Mouse (Mus musculus): ENCODE data around the gene Hand1.
A peak's percentile ranks its signal among the peaks of the same experiment; 100 is the strongest.
"Not testable (repeated sequence)": the region's sequence is repeated elsewhere in the genome, so short reads cannot be mapped to it uniquely, and the experiment has no call there.

Hand1 gene

GRCm38 (mm10) chr11:57832552-57833201 lies at the start of gene Hand1:
Gene Hand1 (minus strand): TSS chr11:57832818.
- no peak for DNase-seq (ENCODE audit: low spot score)

- DNase-seq (ENCODE audit: low spot score): no peak
Observed at GRCm38 (mm10) chr11:57876157-57876556, 43.5 kb upstream of the Hand1 start.

- no peak for DNase-seq (ENCODE audit: low spot score)
Observed at GRCm38 (mm10) chr11:57873014-57873413, 40.4 kb upstream of the Hand1 start.

GRCm38 (mm10) chr11:57868753-57869460 lies 36.3 kb upstream of the Hand1 start:
- DNase-seq (ENCODE audit: low spot score): peak; percentile 11

GRCm38 (mm10) chr11:57866466-57866865 lies 33.8 kb upstream of the Hand1 start:
- DNase-seq (ENCODE audit: low spot score): no peak

- no peak for DNase-seq (ENCODE audit: low spot score)
Observed at GRCm38 (mm10) chr11:57864577-57864976, 32.0 kb upstream of the Hand1 start.

- no peak for DNase-seq (ENCODE audit: low spot score)
Observed at GRCm38 (mm10) chr11:57862088-57862487, 29.5 kb upstream of the Hand1 start.

- no peak for DNase-seq (ENCODE audit: low spot score)
Observed at GRCm38 (mm10) chr11:57857709-57858108, 25.1 kb upstream of the Hand1 start.

GRCm38 (mm10) chr11:57853571-57853970 lies 21.0 kb upstream of the Hand1 start:
- no peak for DNase-seq (ENCODE audit: low spot score)

GRCm38 (mm10) chr11:57850931-57851330 lies 18.3 kb upstream of the Hand1 start:
- DNase-seq (ENCODE audit: low spot score): no peak

- DNase-seq (ENCODE audit: low spot score): no peak
Observed at GRCm38 (mm10) chr11:57850298-57850697, 17.7 kb upstream of the Hand1 start.

GRCm38 (mm10) chr11:57847396-57847795 lies 14.8 kb upstream of the Hand1 start:
- no peak for DNase-seq (ENCODE audit: low spot score)

- not testable (repeated sequence) for DNase-seq (ENCODE audit: low spot score)
Observed at GRCm38 (mm10) chr11:57846421-57847363, 14.1 kb upstream of the Hand1 start.

GRCm38 (mm10) chr11:57841391-57841790 lies 8.8 kb upstream of the Hand1 start:
- no peak for DNase-seq (ENCODE audit: low spot score)

GRCm38 (mm10) chr11:57840986-57841385 lies 8.4 kb upstream of the Hand1 start:
- DNase-seq (ENCODE audit: low spot score): no peak

- no peak for DNase-seq (ENCODE audit: low spot score)
Observed at GRCm38 (mm10) chr11:57837861-57838680, 5.5 kb upstream of the Hand1 start.

GRCm38 (mm10) chr11:57836872-57837680 lies 4.5 kb upstream of the Hand1 start:
- DNase-seq (ENCODE audit: low spot score): no peak

- DNase-seq (ENCODE audit: low spot score): no peak
Observed at GRCm38 (mm10) chr11:57836401-57836800, 3.8 kb upstream of the Hand1 start.

GRCm38 (mm10) chr11:57835931-57836330 lies 3.3 kb upstream of the Hand1 start:
- no peak for DNase-seq (ENCODE audit: low spot score)

GRCm38 (mm10) chr11:57835331-57835730 lies 2.7 kb upstream of the Hand1 start:
- no peak for DNase-seq (ENCODE audit: low spot score)

- no peak for DNase-seq (ENCODE audit: low spot score)
Observed at GRCm38 (mm10) chr11:57834031-57834430, 1.4 kb upstream of the Hand1 start.

Measured in ovary, postnatal 14 days (tissue).